Comparison of ENCODE assay signal across 18 mouse cellular contexts in the genomic region with DNA sequence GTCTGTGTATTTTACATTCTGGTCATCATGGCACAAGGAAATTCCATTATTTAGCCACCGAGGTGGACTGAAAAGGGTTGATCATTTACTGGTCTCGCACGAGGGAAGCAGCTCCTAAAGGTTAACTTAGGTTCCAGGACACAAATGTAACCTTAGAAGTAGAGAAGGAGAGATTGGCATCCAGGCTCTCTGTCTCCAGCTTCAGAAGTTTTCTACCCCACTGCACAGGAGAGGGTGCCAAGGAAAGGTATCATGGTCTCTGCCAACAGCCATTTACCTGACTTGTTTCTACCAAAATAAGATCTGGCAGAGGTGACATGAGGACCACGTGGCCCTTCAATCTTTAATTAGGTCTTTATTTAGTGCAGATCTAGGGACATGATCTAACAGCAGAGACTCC.
"Had no signal": no experiment of that assay in that cellular context is flagged by ENCODE, and none has a peak within 500 bp of the region (broad histone marks: within the 10 kb centered on the region; RNA-seq: fewer than 3 reads in every experiment).

No protein-coding gene starts in this region.

- H3K4me3 ChIP-seq: midbrain, embryonic 10.5 days; midbrain, embryonic 12.5 days; myocyte; neural tube, embryonic 13.5 days; neural tube, embryonic 15.5 days had no signal

- H3K4me2 ChIP-seq: lung, embryonic 14.5 days; midbrain, embryonic 12.5 days; neural tube, embryonic 13.5 days; neural tube, embryonic 15.5 days had no signal

- H3K36me3 ChIP-seq: midbrain, embryonic 10.5 days; midbrain, embryonic 12.5 days; neural tube, embryonic 13.5 days; neural tube, embryonic 15.5 days had no signal

- H3K4me1 ChIP-seq: midbrain, embryonic 12.5 days; neural tube, embryonic 15.5 days had no signal

- H3K9me3 ChIP-seq: midbrain, embryonic 10.5 days; midbrain, embryonic 12.5 days; neural tube, embryonic 13.5 days; neural tube, embryonic 15.5 days had no signal

- DNase-seq: lung, embryonic 14.5 days; lung, postnatal 10 days; lung, postnatal 4 days; midbrain, embryonic 14.5 days; retina, postnatal 1 day; right cerebral cortex, adult 18-20 months; right cerebral cortex, postnatal 25 days; right cerebral cortex, postnatal 4 days; spleen, adult 18-20 months; thymus, adult 18-20 months; thymus, postnatal 14 days; thymus, postnatal 36 days had no signal

- H3K9ac ChIP-seq: lung, embryonic 14.5 days; midbrain, embryonic 12.5 days; neural tube, embryonic 13.5 days; neural tube, embryonic 15.5 days had no signal

- H3K27ac ChIP-seq: midbrain, embryonic 10.5 days; midbrain, embryonic 12.5 days; neural tube, embryonic 13.5 days; neural tube, embryonic 15.5 days had no signal

- H3K27me3 ChIP-seq: midbrain, embryonic 12.5 days; neural tube, embryonic 13.5 days; neural tube, embryonic 15.5 days had no signal

- ATAC-seq: midbrain, embryonic 16.5 days had no signal
